Mouse (Mus musculus) cerebellum, postnatal 4 days (tissue): ENCODE measurements around the gene Hist2h3c1.
"Not testable (repeated sequence)": the region's sequence is repeated elsewhere in the genome, so short reads cannot be mapped to it uniquely, and the experiment has no call there.

Source experiments
- DNase-seq, 2 experiments: peaks; one replicate each; pipeline ENCODE4 v3.0.0; 2022; ENCODE audit warnings: low spot score in 2 of 2, mixed read lengths in 1 of 2

Gene Hist2h3c1

GRCm38 (mm10) chr3:96246427-96246856 is at the start of gene Hist2h3c1:
TSS of gene Hist2h3c1 (plus strand) at chr3:96246685.
- not testable (repeated sequence) for DNase-seq

- DNase-seq, result peak; percentile 53 to 83
These were observed 49.2 kb upstream of the Hist2h3c1 start for GRCm38 (mm10) chr3:96197129-96197749.

GRCm38 (mm10) chr3:96198181-96198580 is 48.3 kb upstream of the Hist2h3c1 start:
- DNase-seq, result no peak

GRCm38 (mm10) chr3:96198601-96199251 is 47.8 kb upstream of the Hist2h3c1 start:
- not testable (repeated sequence) for DNase-seq

GRCm38 (mm10) chr3:96199731-96200130 is 46.8 kb upstream of the Hist2h3c1 start:
- DNase-seq, result no peak

- DNase-seq, result no peak
These were observed 38.7 kb upstream of the Hist2h3c1 start for GRCm38 (mm10) chr3:96207819-96208218.

- DNase-seq, result no peak
These were observed 37.2 kb upstream of the Hist2h3c1 start for GRCm38 (mm10) chr3:96209242-96209641.

GRCm38 (mm10) chr3:96219191-96219641 is 27.3 kb upstream of the Hist2h3c1 start:
- peak in 1 of 2 experiments; percentile 11 for DNase-seq

- peak; percentile 43 to 63 for DNase-seq
These were observed 26.8 kb upstream of the Hist2h3c1 start, which contains the start of the genes Bola1 and Hist2h2ab for GRCm38 (mm10) chr3:96219661-96220130. TSS of gene Bola1 (minus strand) at chr3:96219709. TSS of gene Hist2h2ab (plus strand) at chr3:96219865.

GRCm38 (mm10) chr3:96220131-96220764 is 26.2 kb upstream of the Hist2h3c1 start:
- DNase-seq, result peak in 1 of 2 experiments; percentile 63

- DNase-seq, result peak; percentile 37 to 47
These were observed 25.5 kb upstream of the Hist2h3c1 start, which contains the start of the genes Hist2h2ac and Hist2h2be for GRCm38 (mm10) chr3:96220765-96221639. TSS of gene Hist2h2ac (minus strand) at chr3:96220880. TSS of gene Hist2h2be (plus strand) at chr3:96221119.

GRCm38 (mm10) chr3:96221640-96222038 is 24.8 kb upstream of the Hist2h3c1 start:
- DNase-seq, result no peak

GRCm38 (mm10) chr3:96222774-96223173 is 23.7 kb upstream of the Hist2h3c1 start:
- no peak for DNase-seq

GRCm38 (mm10) chr3:96225421-96225820 is 21.1 kb upstream of the Hist2h3c1 start:
- no peak for DNase-seq

GRCm38 (mm10) chr3:96226695-96227648 is 19.5 kb upstream of the Hist2h3c1 start:
- no peak for DNase-seq

- no peak for DNase-seq
These were observed 17.7 kb upstream of the Hist2h3c1 start for GRCm38 (mm10) chr3:96228828-96229227.

- no peak for DNase-seq
These were observed 16.1 kb upstream of the Hist2h3c1 start for GRCm38 (mm10) chr3:96230404-96230803.

GRCm38 (mm10) chr3:96230910-96231757 is 15.4 kb upstream of the Hist2h3c1 start:
- no peak for DNase-seq

- DNase-seq, result no peak
These were observed 14.7 kb upstream of the Hist2h3c1 start for GRCm38 (mm10) chr3:96231758-96232120.
